23 mouse cellular contexts compared by ENCODE assay signal in genomic region chr1:184546140-184546661, GRCm38 (mm10).
A peak's percentile ranks its signal among the peaks of the same experiment; 100 is the strongest.
DNase-seq lines count a peak whose midpoint lies in the region; ATAC-seq lines count a peak whose summit lies in the region.
"Had no signal": no experiment of that assay in that cellular context is flagged by ENCODE, and none has a peak within 500 bp of the region (broad histone marks: within the 10 kb centered on the region; RNA-seq: fewer than 3 reads in every experiment).

No protein-coding gene starts in this region.

- H3K27ac ChIP-seq in heart, embryonic 10.5 days, result no peak overlapping the region
- no peak overlapping the region for H3K27ac ChIP-seq in heart, embryonic 11.5 days (ENCODE audit: low read depth, low read length)
- H3K27ac ChIP-seq in hindbrain, embryonic 16.5 days (ENCODE audit: low read depth, low read length), result no peak overlapping the region
- H3K27ac ChIP-seq: embryonic facial prominence, embryonic 10.5 days; embryonic facial prominence, embryonic 12.5 days; forebrain, embryonic 13.5 days; forebrain, embryonic 15.5 days had no signal

- ATAC-seq in heart, embryonic 11.5 days (replicated peaks; ENCODE audit: insufficient number of reproducible peaks, low FRiP score, low TSS enrichment), result no peak
- no peak for ATAC-seq in hindbrain, embryonic 16.5 days
- ATAC-seq: CD4-positive, CD25-positive, alpha-beta regulatory T cell, adult 4 months; forebrain, embryonic 13.5 days; forebrain, embryonic 15.5 days; forebrain, postnatal 0 days had no signal

- H3K4me3 ChIP-seq in heart, embryonic 10.5 days, result no peak overlapping the region
- no peak overlapping the region for H3K4me3 ChIP-seq in heart, embryonic 11.5 days (ENCODE audit: low read depth, low read length)
- H3K4me3 ChIP-seq in hindbrain, embryonic 16.5 days (ENCODE audit: low read length), result no peak overlapping the region
- H3K4me3 ChIP-seq: embryonic facial prominence, embryonic 10.5 days; embryonic facial prominence, embryonic 12.5 days; forebrain, embryonic 13.5 days; forebrain, embryonic 15.5 days had no signal

- no peaks in the 10 kb centered on the region for H3K36me3 ChIP-seq in heart, embryonic 10.5 days
- no peaks in the 10 kb centered on the region for H3K36me3 ChIP-seq in heart, embryonic 11.5 days (ENCODE audit: control insufficient read depth, insufficient read depth, low read length)
- H3K36me3 ChIP-seq in hindbrain, embryonic 16.5 days (ENCODE audit: control insufficient read depth, insufficient read depth, low read length), result no peaks in the 10 kb centered on the region
- H3K36me3 ChIP-seq: embryonic facial prominence, embryonic 10.5 days; embryonic facial prominence, embryonic 12.5 days; forebrain, embryonic 15.5 days; G1E had no signal

- H3K4me2 ChIP-seq in heart, embryonic 11.5 days, result no peak overlapping the region
- H3K4me2 ChIP-seq in hindbrain, embryonic 16.5 days (ENCODE audit: low read length), result no peak overlapping the region
- H3K4me2 ChIP-seq: embryonic facial prominence, embryonic 12.5 days; forebrain, embryonic 13.5 days; forebrain, embryonic 15.5 days had no signal

- H3K9ac ChIP-seq in heart, embryonic 11.5 days (ENCODE audit: low read depth, low read length), result no peak overlapping the region
- no peak overlapping the region for H3K9ac ChIP-seq in hindbrain, embryonic 16.5 days (ENCODE audit: low read depth, low read length)
- H3K9ac ChIP-seq: embryonic facial prominence, embryonic 12.5 days; forebrain, embryonic 13.5 days; forebrain, embryonic 15.5 days; forebrain, postnatal 0 days had no signal

- no peaks in the 10 kb centered on the region for H3K9me3 ChIP-seq in heart, embryonic 10.5 days
- H3K9me3 ChIP-seq in heart, embryonic 11.5 days (replicated peaks; ENCODE audit: control insufficient read depth, low read length), result no peaks in the 10 kb centered on the region
- H3K9me3 ChIP-seq in hindbrain, embryonic 16.5 days (ENCODE audit: control insufficient read depth, low read length), result no peaks in the 10 kb centered on the region
- H3K9me3 ChIP-seq: embryonic facial prominence, embryonic 10.5 days; embryonic facial prominence, embryonic 12.5 days; forebrain, embryonic 13.5 days; forebrain, embryonic 15.5 days; G1E had no signal

- H3K27me3 ChIP-seq in heart, embryonic 10.5 days (ENCODE audit: insufficient read depth, poor library complexity, severe bottlenecking), result no peaks in the 10 kb centered on the region
- no peaks in the 10 kb centered on the region for H3K27me3 ChIP-seq in heart, embryonic 11.5 days (ENCODE audit: control insufficient read depth, insufficient read depth, low read length)
- no peaks in the 10 kb centered on the region for H3K27me3 ChIP-seq in hindbrain, embryonic 16.5 days (replicated peaks; ENCODE audit: control insufficient read depth, insufficient read depth, low read length)
- H3K27me3 ChIP-seq: CH12.LX; embryonic facial prominence, embryonic 12.5 days; forebrain, embryonic 13.5 days; forebrain, embryonic 15.5 days had no signal

- no peaks in the 10 kb centered on the region for H3K4me1 ChIP-seq in heart, embryonic 10.5 days
- no peaks in the 10 kb centered on the region for H3K4me1 ChIP-seq in heart, embryonic 11.5 days (ENCODE audit: control insufficient read depth, insufficient read depth, low read length)
- no peaks in the 10 kb centered on the region for H3K4me1 ChIP-seq in hindbrain, embryonic 16.5 days (ENCODE audit: control insufficient read depth, insufficient read depth, low read depth, low read length)
- H3K4me1 ChIP-seq: embryonic facial prominence, embryonic 10.5 days; embryonic facial prominence, embryonic 12.5 days; forebrain, embryonic 13.5 days; forebrain, embryonic 15.5 days had no signal

- DNase-seq in heart, embryonic 10.5 days (ENCODE audit: low spot score), result peak; percentile 19
- DNase-seq in 3T3-L1 (ENCODE audit: low read depth, low spot score) (peak; percentile 9), NIH3T3 (ENCODE audit: low read depth) (peak; percentile 56)
- DNase-seq in urinary bladder, postnatal 36 days (ENCODE audit: low spot score in 2 of 2), result no peak
- DNase-seq in adrenal gland, adult 18-20 months (ENCODE audit: low spot score in 2 of 2), result no peak
- DNase-seq: adrenal gland, adult 8-10 months; adrenal gland, postnatal 14 days; adrenal gland, postnatal 36 days; cerebellum, adult 11-12 months; cerebellum, adult 2 months; cerebellum, adult 9-10 months; cerebellum, postnatal 10 days; cerebellum, postnatal 25 days; forebrain, postnatal 0 days had no signal

- WGBS in heart, embryonic 10.5 days, result 83% methylated on average over 5 of the region's 5 CpGs
- 85% methylated on average over 5 of the region's 5 CpGs for WGBS in heart, embryonic 11.5 days (ENCODE audit: insufficient replicate concordance)
- WGBS in hindbrain, embryonic 16.5 days, result 88% methylated on average over 5 of the region's 5 CpGs

Comparison
In these comparisons a context has a peak if more than half of its experiments do, and no peak if none do; other contexts are left out.
1. DNase-seq: peak in heart, embryonic 10.5 days (single experiment), 3T3-L1 (single experiment) and NIH3T3 (single experiment); none in urinary bladder, postnatal 36 days (0 of 2) and adrenal gland, adult 18-20 months (0 of 2).